ENCODE assay signal across 8 mouse cellular contexts in the genomic region with DNA sequence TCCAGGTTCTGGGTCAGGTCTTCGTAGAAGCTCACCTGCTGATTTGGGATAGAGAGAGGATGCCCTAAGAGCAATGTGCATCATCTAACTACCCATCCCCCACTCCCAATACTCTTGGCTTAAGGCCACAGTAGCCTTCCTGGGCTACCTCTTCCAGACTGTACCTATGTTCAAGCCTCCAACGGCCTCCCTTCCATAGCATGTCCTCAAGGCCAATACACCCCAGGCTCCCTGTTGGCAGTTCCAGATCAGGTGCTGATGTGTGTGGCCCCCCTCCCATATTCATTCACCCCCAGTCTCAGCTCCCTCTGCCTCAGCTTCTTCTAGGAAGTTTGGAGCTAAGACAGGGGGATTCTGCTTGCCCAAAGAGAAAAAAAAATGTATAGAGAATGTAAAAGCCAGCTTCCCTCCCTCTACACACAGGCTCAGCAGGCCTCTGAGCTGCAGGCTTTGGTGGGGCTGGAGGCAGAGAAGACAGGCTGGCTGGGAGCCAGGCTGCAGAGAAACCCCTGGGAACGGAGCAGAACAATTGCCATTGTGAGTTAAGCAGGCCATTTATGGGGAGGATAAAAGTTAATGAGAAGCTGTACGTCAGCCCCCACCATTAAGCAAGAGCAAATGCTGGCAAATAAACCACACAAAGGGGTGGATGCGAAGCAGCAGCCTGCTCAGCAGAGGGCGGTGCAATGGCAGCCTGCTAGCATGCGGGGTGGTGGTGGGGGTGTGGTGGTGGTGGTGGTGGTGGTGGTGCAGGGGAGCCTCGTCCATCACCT. TPM values are rescaled to one million over a fixed set of nuclear protein-coding genes. Genes with fewer than 3 reads are reported as not detected.
A peak's percentile ranks its signal among the peaks of the same experiment; 100 is the strongest.
DNase-seq lines count a peak whose midpoint lies in the region; ATAC-seq lines count a peak whose summit lies in the region.
"Had no signal": no experiment of that assay in that cellular context is flagged by ENCODE, and none has a peak within 500 bp of the region (broad histone marks: within the 10 kb centered on the region; RNA-seq: fewer than 3 reads in every experiment).

No protein-coding gene starts in this region.

- H3K4me1 ChIP-seq in neural tube, embryonic 11.5 days (ENCODE audit: control insufficient read depth, insufficient read depth, low read length), result peaks cover 17% of the 10 kb centered on the region
- peaks cover 14% of the 10 kb centered on the region for H3K4me1 ChIP-seq in forebrain, embryonic 11.5 days (replicated peaks; ENCODE audit: control insufficient read depth, insufficient read depth, low read length)
- H3K4me1 ChIP-seq in limb, embryonic 12.5 days (replicated peaks), result peaks cover 43% of the 10 kb centered on the region
- H3K4me1 ChIP-seq in stomach, embryonic 15.5 days, result peaks cover 7% of the 10 kb centered on the region; the same call in 1 of the 2 replicates

- no peaks in the 10 kb centered on the region for H3K36me3 ChIP-seq in neural tube, embryonic 11.5 days (ENCODE audit: control insufficient read depth, insufficient read depth, low read length)
- H3K36me3 ChIP-seq in forebrain, embryonic 11.5 days (ENCODE audit: control insufficient read depth, insufficient read depth, low read length), result no peaks in the 10 kb centered on the region
- no peaks in the 10 kb centered on the region for H3K36me3 ChIP-seq in limb, embryonic 12.5 days
- no peaks in the 10 kb centered on the region for H3K36me3 ChIP-seq in stomach, embryonic 15.5 days

- DNase-seq in neural tube, embryonic 11.5 days (ENCODE audit: low spot score), result peak; percentile 74
- no peak for DNase-seq in neural tube, embryonic 10.5 days (ENCODE audit: extremely low spot score, low spot score)
- peak; percentile 82 for DNase-seq in forebrain, embryonic 11.5 days (ENCODE audit: low spot score)
- no peak for DNase-seq in thymus, postnatal 10 days (ENCODE audit: low spot score in 2 of 2)
- no peak for DNase-seq in left cerebral cortex, adult 18-20 months (ENCODE audit: low spot score in 2 of 2)

- no peaks in the 10 kb centered on the region for H3K9me3 ChIP-seq in neural tube, embryonic 11.5 days (ENCODE audit: control insufficient read depth, low read length)
- H3K9me3 ChIP-seq in forebrain, embryonic 11.5 days (ENCODE audit: control insufficient read depth, low read length), result no peaks in the 10 kb centered on the region
- no peaks in the 10 kb centered on the region for H3K9me3 ChIP-seq in limb, embryonic 12.5 days
- no peaks in the 10 kb centered on the region for H3K9me3 ChIP-seq in stomach, embryonic 15.5 days

- 0 out of 2 replicates have a peak overlapping the region, but pooled peaks have one; percentile 21 for H3K27ac ChIP-seq in neural tube, embryonic 11.5 days (ENCODE audit: low read depth, low read length)
- peak overlapping the region; percentile 77 for H3K27ac ChIP-seq in forebrain, embryonic 11.5 days (ENCODE audit: low read depth, low read length)
- peak overlapping the region; percentile 87 for H3K27ac ChIP-seq in limb, embryonic 12.5 days
- H3K27ac ChIP-seq in stomach, embryonic 15.5 days, result no peak overlapping the region

- H3K9ac ChIP-seq in neural tube, embryonic 11.5 days (ENCODE audit: low read length), result no peak overlapping the region
- peak overlapping the region; percentile 17; the same call in 1 of the 2 replicates for H3K9ac ChIP-seq in forebrain, embryonic 11.5 days (ENCODE audit: low read length)
- H3K9ac ChIP-seq in limb, embryonic 12.5 days (replicated peaks), result no peak overlapping the region
- H3K9ac ChIP-seq in stomach, embryonic 15.5 days, result no peak overlapping the region

- H3K4me3 ChIP-seq in neural tube, embryonic 11.5 days (ENCODE audit: low read depth, low read length), result no peak overlapping the region
- H3K4me3 ChIP-seq in forebrain, embryonic 11.5 days (ENCODE audit: low read depth, low read length), result no peak overlapping the region
- no peak overlapping the region for H3K4me3 ChIP-seq in limb, embryonic 12.5 days (replicated peaks)
- no peak overlapping the region for H3K4me3 ChIP-seq in stomach, embryonic 15.5 days (replicated peaks)

- ATAC-seq in neural tube, embryonic 11.5 days (ENCODE audit: insufficient read depth, low FRiP score, low TSS enrichment), result peak; percentile 82
- ATAC-seq in forebrain, embryonic 11.5 days (replicated peaks; ENCODE audit: low FRiP score), result peak; percentile 84
- ATAC-seq in limb, embryonic 12.5 days (ENCODE audit: insufficient number of reproducible peaks, insufficient read depth, low FRiP score, low TSS enrichment, low read depth), result peak; percentile 79
- ATAC-seq in stomach, embryonic 15.5 days (ENCODE audit: insufficient read depth, low FRiP score, low read depth), result peak; percentile 18; the same call in 1 of the 2 replicates

- no peak overlapping the region for H3K4me2 ChIP-seq in neural tube, embryonic 11.5 days (ENCODE audit: low read depth)
- no peak overlapping the region for H3K4me2 ChIP-seq in forebrain, embryonic 11.5 days (ENCODE audit: low read depth, low read length, severe bottlenecking)
- peak overlapping the region; percentile 16 for H3K4me2 ChIP-seq in limb, embryonic 12.5 days
- no peak overlapping the region for H3K4me2 ChIP-seq in stomach, embryonic 15.5 days

- no peaks in the 10 kb centered on the region for H3K27me3 ChIP-seq in neural tube, embryonic 11.5 days (ENCODE audit: control insufficient read depth, insufficient read depth, low read length)
- no peaks in the 10 kb centered on the region for H3K27me3 ChIP-seq in forebrain, embryonic 11.5 days (ENCODE audit: control insufficient read depth, insufficient read depth, low read length)
- no peaks in the 10 kb centered on the region for H3K27me3 ChIP-seq in limb, embryonic 12.5 days
- H3K27me3 ChIP-seq in stomach, embryonic 15.5 days (replicated peaks), result no peaks in the 10 kb centered on the region

- 17% methylated on average over 8 of the region's 8 CpGs for WGBS in neural tube, embryonic 11.5 days
- 22% methylated on average over 8 of the region's 8 CpGs for WGBS in forebrain, embryonic 11.5 days
- 22% methylated on average over 8 of the region's 8 CpGs for WGBS in limb, embryonic 12.5 days
- 35% methylated on average over 8 of the region's 8 CpGs for WGBS in stomach, embryonic 15.5 days

RNA-seq across cellular contexts. Expression of a gene that starts 31.5 kb away (rescaled TPM):
- polyA plus RNA-seq in neural tube, embryonic 11.5 days (2014; fragmentation: Nextera tagmentation; extraction: Ambion mirVana), result 25.6 and 30.0 TPM in 2 replicates
- 19.1 and 25.1 TPM in 2 replicates for polyA plus RNA-seq in forebrain, embryonic 11.5 days (2014; fragmentation: Nextera tagmentation; extraction: Ambion mirVana)
- polyA plus RNA-seq in limb, embryonic 12.5 days (2016; fragmentation: Nextera tagmentation; extraction: Ambion mirVana), result 3.8 and 5.2 TPM in 2 replicates
- 4.4 and 4.8 TPM in 2 replicates for polyA plus RNA-seq in stomach, embryonic 15.5 days (2015; fragmentation: Nextera tagmentation; extraction: Ambion mirVana)
- 10 to 100 TPM; 26.6 to 29.1 TPM for total RNA-seq in left cerebral cortex, adult 18-20 months (2021)

RNA-seq across cellular contexts. Expression of a gene that starts 46.6 kb away (rescaled TPM):
- 1.8 and 2.8 TPM in 2 replicates for polyA plus RNA-seq in neural tube, embryonic 11.5 days (2014; fragmentation: Nextera tagmentation; extraction: Ambion mirVana)
- 0.21 TPM in 1 of 2 replicates, not detected in the other for polyA plus RNA-seq in forebrain, embryonic 11.5 days (2014; fragmentation: Nextera tagmentation; extraction: Ambion mirVana)
- polyA plus RNA-seq in limb, embryonic 12.5 days (2016; fragmentation: Nextera tagmentation; extraction: Ambion mirVana), result 3.1 and 3.7 TPM in 2 replicates
- polyA plus RNA-seq in stomach, embryonic 15.5 days (2015; fragmentation: Nextera tagmentation; extraction: Ambion mirVana), result 0.14 and 0.48 TPM in 2 replicates
- total RNA-seq in left cerebral cortex, adult 18-20 months (2021), result under 1 TPM in 1 of 2 experiments, not detected in 1; 0.30 TPM
- total RNA-seq: heart, postnatal 36 days had no signal

Comparison
In these comparisons a context has a peak if more than half of its experiments do, and no peak if none do; other contexts are left out.
1. DNase-seq: peak in neural tube, embryonic 11.5 days (single experiment) and forebrain, embryonic 11.5 days (single experiment); none in neural tube, embryonic 10.5 days (single experiment), thymus, postnatal 10 days (0 of 2) and left cerebral cortex, adult 18-20 months (0 of 2).
2. ATAC-seq: peak in every context shown above with its lines; median percentile 84 in forebrain, embryonic 11.5 days; 82 in neural tube, embryonic 11.5 days; 79 in limb, embryonic 12.5 days; 18 in stomach, embryonic 15.5 days.